Mouse (Mus musculus) liver, embryonic 18 days (tissue): ENCODE results near the gene 9130008F23Rik. TPM values are rescaled to one million over a fixed set of nuclear protein-coding genes. Genes with fewer than 3 reads are reported as not detected.

Source experiments
- polyA plus RNA-seq: library from polyadenylated mRNA; depleted of rRNA; stranded (reverse); fragments of >200 nt; gene quantifications from 2 replicates; pipeline ENCODE4 v1.2.3, GENCODE M21; 2012; rRNA removed

Gene 9130008F23Rik
- 0.29 and 0.40 TPM in 2 replicates for polyA plus RNA-seq

DNA sequence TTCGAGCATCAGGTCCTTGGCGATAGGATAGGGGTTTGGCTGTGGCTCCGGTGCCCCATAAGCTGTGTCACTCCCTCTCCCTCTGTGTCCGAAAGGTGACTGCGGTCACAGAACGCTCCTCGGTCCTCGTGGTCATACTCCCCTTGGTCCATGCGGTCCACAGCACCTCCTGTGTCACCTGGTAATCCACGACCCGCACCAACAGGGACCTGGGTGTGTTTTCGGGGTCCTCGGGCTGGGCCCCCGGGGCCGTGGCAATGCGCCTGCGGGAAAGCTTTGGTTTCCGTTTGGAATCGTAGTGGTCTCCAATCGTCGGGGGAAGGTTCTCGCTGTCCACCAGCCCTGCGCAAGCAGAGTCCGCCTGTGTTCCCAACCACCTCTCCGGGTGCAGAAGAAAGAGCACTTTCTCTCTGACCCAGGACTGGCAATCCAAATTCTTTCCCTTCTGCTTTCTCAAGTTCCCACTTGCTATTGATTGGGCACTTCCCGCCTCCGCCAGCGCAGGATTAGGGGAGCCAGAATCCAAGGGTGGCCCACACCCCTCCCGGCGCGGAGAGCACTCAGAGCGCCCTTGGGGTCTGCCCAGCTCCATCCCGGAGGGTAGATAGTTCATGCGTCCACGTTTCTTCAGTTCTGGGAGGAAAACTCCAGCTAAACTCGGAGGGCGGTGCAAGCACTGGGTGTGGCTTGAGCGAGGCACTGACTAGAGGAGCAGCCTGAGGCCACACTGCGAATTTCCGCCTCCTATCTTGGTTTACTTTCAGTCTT lies at the start of gene 9130008F23Rik:
9130008F23Rik (minus strand) TSS at position 636 of the 768 bp plus-strand sequence.

DNA sequence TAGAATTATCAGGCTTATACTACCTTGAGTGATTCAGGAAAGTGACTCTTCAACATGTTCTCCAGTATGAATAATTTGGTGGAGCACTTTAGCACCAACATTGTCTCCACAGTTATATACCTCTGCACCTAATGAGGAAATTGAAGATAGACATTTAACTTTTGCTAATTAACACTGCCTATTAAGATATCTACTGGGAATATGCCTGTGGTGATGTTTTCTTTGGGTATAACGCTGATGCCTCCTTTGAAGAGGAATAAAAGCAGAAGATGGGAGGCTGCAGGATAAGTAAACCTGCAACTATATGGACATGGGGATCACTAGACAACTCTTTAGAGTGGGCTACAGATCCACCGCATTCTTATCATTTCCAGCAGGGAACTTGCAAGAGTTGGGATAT lies 33.9 kb upstream of the 9130008F23Rik start, which contains the start of gene Glyatl3:
Glyatl3 (minus strand) TSS at position 101 of the 400 bp plus-strand sequence.

Other genes with a start within 250 kb of the 9130008F23Rik start
- not detected in 2 replicates for gene Esp3, start 248.5 kb downstream of the 9130008F23Rik start, polyA plus RNA-seq
- not detected in 2 replicates for gene Esp1, start 153.4 kb downstream of the 9130008F23Rik start, polyA plus RNA-seq
- gene Crisp2, start 73.6 kb downstream of the 9130008F23Rik start, polyA plus RNA-seq: 0.06 and 0.22 TPM in 2 replicates
- 80.1 and 84.6 TPM in 2 replicates for gene Rhag, start 69.4 kb downstream of the 9130008F23Rik start, polyA plus RNA-seq
- gene Glyatl3, start 33.8 kb upstream of the 9130008F23Rik start, polyA plus RNA-seq: 0.03 TPM in 1 of 2 replicates, not detected in the other
- 24.9 and 28.8 TPM in 2 replicates for gene Mut, start 54.1 kb upstream of the 9130008F23Rik start, polyA plus RNA-seq
- 7.6 and 7.9 TPM in 2 replicates for gene Cenpq, start 54.5 kb upstream of the 9130008F23Rik start, polyA plus RNA-seq